Mouse (Mus musculus) testis, adult 2 months (tissue): ENCODE measurements around the gene Fkbp5.

Experiments used
- CTCF ChIP-seq: fragments of 200-500 bp; IDR thresholded peaks from 2 replicates; pipeline ENCODE4 v1.5.1; 2012; ENCODE audit warnings: low read depth, mild to moderate bottlenecking, inconsistent platforms, low read length, moderate library complexity; ENCODE audit not compliant: control insufficient read depth, insufficient read depth, insufficient replicate concordance
- POLR2A ChIP-seq: fragments of 200-500 bp; IDR thresholded peaks from 2 replicates; pipeline ENCODE4 v1.6.1; 2012; ENCODE audit warnings: low read depth, mild to moderate bottlenecking, inconsistent platforms, low read length, moderate library complexity; ENCODE audit not compliant: control insufficient read depth

DNA sequence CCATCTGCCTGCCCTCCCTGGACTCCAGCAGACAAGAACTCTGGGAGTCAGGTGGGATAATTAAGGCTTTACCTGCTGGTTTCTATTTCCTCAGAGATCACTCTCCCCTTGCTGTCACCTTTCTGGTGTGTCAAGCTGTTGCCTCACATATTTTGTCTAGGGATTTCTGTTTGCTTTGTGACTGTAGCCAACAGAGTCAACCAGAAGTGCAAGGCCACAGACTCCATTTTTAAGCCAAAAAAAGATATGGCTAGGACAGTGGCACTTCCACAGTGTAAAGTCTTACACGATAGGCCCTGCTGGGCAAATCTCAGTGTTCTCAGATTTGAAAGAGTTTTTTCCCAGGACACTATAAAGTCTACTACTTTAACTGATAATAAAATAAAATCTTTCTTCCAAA, 56.9 kb downstream of the Fkbp5 start:
- TF ChIP-seq POLR2A (no peak), CTCF (no peak)
